Mouse (Mus musculus) layer of hippocampus, postnatal 25 days (tissue): Measurements from ENCODE around the gene Lrpap1. TPM values are rescaled to one million over a fixed set of nuclear protein-coding genes. Genes with fewer than 3 reads are reported as not detected.

Source experiments
- DNase-seq, 2 experiments: peaks; one replicate each; pipeline ENCODE4 v3.0.0; 2022; ENCODE audit warnings: mixed read lengths in 2 of 2, low spot score in 1 of 2; ENCODE audit errors: extremely low spot score in 1 of 2
- total RNA-seq, 2 experiments: library from RNA; stranded (reverse); gene quantifications; 2 replicates each; pipeline ENCODE4 v1.2.3; 2021

Lrpap1 gene
- total RNA-seq, 2 experiments from 2014 or later = 146 to 151 TPM

DNA sequence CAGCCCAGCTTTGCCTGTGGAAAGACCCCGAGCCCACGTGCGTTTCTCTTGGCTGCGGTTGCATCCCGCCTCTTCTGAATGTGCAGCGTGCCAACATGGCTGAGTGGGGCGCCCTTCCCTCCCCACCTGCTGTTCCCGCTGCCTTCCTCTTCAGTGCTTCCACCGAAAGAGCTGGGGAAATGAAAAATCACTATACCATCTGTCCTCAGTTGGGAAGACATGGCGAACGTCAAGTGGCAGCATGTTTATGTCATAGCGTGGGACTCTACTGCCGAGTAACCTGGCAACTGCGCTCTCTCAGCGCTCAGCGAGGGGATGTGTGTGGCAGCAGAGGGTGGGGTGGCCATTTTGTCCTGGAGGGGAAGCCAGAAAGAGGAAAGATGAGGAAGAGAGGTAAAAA, 23.6 kb upstream of the Lrpap1 start:
- no peak for DNase-seq

DNA sequence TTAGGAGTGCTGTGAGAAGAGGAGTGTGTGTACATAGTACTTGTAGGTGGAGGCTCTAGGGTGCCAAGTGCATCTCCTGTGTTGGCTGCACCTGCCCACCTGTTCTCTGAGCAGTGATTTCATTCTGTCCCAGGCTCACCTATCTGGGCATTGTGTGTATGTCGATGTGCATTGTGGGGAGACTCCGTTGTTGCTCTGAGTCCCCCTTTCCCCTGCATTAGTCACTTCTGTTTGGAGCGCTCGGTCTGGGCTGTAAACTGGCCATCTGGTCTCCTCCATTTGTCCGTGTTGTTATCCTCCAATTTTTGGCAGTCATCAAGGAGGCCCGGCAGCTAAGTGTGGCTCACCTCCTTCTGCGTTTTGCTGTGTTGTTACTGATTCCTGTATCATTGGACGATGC, 14.5 kb upstream of the Lrpap1 start:
- DNase-seq = no peak

DNA sequence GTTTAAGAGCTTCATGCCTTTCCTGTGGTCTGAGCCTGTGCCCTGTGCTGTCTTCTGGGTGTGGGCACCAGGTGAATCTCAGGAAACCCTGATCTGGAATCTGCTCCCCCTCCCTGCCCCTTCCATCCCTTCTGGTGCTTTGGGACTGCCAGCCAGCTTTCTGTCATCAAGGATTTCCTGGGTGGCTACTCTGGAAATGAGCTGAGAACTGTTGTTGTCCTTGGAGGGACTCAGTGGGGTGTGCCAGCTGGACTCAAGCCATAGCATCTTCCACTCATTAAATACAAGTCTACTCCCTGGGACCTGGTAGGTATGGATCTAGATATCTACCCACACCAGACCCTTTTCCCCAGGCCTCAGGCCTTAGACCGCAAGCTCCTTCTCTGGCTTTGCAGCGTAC, 12.9 kb upstream of the Lrpap1 start:
- no peak for DNase-seq

DNA sequence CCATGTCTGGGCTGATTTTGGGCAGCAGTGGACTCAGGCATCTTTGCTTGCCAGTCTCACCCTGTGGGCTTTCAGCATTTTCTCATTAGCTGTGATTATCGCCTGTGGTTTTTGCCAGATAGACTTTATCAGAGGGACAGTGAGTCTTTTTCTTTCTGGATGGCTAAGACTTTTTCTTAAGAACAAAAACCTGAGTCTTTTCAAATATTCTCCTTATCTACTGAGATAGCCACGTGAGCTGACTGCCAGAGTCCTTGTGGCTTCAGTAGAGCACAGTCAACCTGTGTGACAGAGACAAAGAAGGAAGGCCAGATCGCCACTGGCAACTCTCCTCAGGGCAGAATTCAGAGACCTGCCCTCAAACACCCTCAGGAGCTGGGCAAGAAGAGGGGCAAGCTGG, 12.1 kb upstream of the Lrpap1 start:
- no peak for DNase-seq

DNA sequence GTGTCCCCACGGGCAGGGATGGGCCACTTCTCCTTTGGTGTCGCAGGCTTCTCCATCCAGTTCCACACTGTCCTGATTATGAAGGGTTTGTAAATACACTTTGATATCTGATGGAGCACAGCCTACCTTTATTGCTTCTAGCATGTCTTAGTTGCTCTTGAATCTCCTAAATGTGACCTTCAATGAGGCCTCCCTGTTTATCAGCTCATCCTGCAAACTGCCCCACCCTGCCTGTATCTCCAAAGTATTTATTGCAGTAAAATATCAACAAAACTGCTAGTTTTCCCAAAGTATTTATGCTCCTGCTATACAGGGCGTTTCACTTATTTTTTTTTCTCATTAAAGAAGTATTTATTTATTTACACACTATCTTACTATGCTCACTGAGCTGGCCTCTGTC, 10.4 kb upstream of the Lrpap1 start:
- DNase-seq = no peak

DNA sequence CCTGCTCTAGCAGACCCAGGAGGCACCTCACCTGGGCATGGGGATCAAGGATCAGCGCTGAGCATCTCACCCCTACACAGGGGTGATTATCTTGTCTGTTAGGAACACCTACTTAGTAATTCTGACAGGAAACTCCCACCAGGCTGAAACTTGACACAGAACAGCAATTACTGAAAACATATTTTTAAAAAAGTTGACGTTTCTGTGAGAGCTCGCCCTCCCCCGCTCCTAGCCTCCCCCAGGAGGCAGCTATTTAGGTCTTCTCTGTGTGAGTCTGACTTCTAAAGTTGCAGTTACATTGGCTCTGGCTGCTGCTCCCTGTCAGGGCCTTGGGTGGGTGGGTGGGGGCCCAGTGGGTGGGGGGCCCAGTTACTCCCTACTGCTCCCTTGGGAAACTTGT, 6.9 kb upstream of the Lrpap1 start:
- no peak for DNase-seq

DNA sequence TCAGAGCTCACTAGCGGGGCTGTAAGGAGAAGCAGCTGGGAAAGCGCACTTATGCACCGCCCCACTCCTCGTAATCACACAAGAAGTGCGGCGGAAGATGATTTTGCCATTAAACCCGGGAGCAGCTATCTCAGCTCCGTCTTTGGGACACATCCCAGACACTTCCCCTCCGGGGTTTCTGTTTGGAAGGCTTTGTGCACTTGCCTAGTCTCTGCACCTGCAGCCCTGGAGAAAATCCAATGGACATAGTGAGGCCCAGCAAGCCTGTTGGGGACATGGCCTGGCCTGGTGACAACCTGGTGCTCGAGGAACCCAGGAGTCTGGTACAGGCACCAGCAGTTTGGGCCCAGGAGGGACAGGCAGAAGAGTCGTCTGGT, 344 bp upstream of the Lrpap1 start:
- DNase-seq = no peak

DNA sequence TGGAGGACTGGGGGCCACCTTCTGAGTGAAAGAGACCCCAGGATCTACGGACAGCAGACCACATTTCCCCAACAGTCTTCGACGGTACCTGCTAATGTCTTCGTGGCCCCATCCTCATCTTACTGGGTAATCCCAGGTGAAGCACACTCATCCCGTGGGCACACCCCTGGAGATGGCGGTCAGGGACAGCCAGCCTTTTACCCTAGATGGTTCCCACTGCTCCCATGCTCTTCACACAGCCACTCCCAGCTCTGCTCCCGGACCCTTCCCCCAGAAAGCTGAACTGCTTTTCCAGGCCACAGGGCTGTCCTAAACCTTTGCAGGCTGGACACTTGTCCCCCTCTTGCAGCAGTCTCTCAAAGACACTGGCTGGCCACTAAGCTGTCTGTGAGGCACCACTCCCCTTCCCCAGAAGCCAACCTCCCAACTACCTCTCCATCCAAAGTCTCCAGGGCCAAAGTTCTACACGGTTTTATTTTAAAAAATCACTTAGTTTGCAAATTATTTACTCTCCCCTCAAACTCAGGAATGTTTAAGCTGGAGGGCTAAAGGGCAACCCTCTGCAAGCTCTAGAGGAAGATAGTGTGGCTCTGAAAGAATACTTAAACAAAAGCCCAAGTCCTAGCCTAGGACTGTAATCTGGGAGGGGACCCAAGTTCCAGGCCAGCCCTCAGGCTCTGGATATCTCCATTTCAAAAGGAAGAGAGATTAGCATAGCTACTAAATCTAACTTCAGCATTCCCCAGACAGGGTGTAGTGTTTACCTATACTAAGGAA, 1.2 kb downstream of the Lrpap1 start:
- no peak for DNase-seq

DNA sequence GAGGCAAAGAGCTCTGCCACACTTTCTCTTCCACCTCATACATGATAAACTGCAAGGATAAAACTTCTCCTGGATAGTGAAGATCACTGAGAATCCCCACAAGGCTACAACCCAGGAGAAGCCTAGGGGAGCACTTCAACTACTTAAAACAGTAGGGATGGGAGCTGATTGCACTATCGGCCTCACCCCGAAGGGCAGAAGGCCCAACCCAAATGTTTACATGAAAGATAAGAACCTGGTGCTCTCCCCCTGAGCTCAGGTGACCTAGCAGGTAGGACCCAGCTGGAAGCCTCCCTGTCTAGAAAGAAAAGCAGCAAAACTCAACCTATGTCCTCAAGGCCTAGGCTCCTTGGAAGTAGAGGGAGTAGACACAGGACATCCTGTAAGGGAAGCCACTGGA, 2.0 kb downstream of the Lrpap1 start:
- no peak for DNase-seq

DNA sequence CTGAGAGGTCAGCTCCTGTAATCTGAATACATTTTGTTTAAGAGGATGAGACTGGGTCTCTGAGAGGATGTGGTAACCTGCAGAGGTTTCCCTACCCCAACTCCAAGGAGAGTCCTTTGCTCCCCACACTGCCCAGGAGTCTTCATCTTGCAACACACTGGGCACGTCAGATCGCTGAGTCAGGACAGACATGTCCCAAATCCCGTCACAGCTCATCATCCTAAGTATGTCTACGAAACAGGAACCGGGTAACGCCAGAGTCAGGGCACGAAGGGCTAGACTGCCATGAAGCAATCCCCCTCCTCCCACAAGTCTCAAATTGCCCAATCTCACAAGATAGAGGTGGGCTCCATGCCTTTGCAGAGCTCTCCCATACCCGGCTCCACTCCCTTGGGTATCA, 2.5 kb downstream of the Lrpap1 start:
- no peak for DNase-seq

DNA sequence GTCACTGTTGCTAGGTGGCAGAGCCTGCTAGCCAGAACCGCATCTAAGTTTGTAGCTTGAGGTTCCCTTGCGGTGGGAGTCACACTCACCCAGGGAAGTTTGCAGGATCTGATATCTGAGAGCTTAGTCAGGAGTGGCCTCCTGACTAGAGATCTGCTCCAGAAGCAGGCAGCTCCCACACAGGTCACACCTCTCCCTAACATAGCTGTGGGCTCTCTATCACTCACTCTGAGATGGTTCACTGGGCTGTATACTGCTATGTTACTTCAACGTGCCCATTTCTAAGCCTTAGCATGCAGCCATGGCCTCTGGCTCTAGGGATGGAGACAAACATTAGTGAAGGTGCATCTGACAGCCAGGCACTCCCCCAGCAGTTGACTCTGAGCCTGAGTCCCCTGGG, 13.9 kb downstream of the Lrpap1 start:
- DNase-seq = no peak

DNA sequence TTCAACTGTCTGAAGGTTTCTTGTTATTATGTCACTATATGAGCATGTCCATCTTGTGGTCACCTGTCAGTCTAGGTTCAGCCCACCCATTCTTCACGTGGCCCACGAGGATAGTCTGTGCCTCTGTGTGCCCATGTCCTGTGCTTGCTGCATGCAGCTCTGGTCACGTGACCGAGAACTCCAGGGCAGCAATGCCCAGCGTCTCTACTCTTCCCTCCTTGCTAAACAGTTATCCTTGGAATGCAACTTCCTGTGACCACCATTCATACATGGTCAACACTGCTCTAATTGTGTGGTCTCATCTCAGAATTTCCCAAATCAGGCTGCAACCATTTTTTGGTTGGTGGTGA, 16.0 kb downstream of the Lrpap1 start:
- DNase-seq = no peak

DNA sequence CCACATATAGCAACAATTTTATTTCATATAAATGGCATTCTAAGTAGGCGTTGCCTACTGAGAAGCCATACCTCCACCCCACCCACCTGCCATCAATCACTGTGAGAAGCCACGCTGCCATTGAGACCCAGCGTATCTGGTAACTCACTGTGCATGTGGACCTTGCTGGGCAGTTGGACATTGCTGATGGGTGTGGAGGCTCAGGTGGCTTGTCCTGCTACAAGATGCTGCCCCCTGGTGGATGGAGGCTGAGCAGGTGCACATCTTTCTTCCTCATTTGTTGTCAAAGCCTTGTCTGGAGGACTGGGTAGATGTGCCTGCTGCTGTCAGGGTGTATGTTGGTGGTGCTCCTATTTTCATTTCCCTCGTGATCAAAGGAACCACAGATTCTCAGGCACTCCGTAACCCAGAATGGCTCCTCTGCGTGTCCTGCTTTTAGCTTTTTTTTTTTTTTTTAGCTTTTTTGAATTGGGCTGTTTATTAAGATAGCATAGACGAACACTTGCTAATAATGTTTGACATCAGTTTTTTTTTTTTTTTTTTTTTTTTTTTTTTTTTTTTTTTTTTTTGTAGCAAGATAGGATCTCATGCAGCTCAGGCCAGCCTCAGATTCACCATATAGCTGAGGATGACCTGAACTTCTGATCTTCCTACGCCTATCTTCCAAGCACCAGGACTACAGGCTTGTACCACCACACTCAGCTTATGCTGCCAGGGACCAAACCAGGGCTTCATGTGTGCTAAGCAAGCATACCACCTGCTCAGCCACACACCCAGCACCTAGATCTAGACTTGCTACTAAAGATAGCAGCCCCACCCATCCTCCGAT, 16.6 kb downstream of the Lrpap1 start:
- peak; percentile 42 to 70 for DNase-seq

DNA sequence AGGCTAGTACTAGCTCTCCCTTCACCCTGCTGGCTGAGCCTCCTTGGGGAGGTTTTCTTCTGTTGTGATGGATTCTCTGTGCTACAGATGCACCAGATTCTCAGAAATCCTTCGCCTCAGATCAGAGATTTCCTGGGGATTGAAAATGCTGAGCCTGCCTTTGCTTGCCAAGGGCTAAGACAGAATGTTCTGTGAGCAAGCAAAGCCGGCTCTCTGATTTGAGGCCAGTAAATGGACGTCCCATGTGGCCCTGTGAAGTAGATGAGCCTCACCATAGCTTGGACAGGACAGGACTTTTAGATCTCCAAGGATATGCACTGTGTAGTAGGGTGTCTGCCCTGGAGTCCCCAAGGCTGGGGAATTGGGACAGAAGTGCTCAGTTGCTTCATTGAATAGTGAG, 20.7 kb downstream of the Lrpap1 start:
- no peak for DNase-seq

DNA sequence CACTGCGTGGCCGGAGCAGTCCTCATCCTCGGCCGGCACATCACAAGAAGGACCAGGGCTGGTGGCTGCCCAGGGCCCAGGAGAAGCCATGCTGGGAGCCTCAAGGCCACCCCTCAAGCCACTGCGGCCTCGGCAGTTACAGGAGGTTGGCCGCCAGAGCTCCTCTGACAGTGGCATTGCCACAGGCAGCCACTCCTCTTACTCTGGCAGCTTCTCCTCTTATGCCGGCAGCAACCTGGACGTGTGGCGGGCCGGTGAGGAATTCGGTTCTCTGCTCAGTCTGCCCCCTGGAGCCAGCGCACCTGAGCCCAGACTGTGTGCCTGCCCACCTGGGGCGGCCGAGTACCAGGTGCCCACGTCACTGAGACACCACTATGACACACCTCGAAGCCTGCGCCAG, 26.5 kb downstream of the Lrpap1 start:
- no peak for DNase-seq

DNA sequence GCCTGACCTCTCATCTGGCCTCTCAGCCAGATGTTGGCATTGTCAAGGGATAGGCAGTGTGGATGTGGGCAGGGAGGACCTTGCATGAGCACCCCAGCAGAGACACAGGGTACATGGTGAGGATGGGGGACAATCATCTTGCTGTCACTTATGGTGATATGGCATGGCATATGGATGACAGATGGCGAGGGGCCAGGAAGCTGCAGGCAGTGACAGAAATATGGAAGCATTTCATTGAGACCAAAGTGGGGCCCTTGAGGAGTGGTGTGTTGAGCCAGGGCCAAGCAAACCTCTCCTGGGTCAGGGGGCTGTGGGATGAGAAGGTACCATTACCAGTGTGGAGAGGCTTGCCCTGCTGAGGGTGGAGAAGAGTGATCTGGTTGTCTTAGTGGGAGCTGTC, 29.2 kb downstream of the Lrpap1 start:
- DNase-seq = no peak

DNA sequence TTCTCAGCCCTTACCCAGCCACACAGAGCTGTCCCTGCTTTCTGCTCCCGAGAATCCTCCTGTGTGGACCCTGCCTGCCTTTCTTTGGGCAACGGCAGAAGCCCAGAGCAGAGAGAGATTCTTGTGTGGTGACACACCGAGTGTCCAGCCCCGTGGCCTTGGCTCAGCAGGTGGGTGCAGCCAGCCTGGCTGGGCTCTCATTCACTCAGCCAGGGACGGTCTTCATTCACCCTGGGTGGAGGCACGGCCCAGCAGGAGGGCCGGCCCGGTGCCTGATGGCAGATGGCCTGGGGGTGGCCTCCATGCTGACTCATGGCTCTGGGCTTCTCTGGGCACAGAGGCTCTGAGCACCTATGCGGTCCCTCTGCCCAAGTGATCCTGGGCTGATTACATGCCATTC, 31.6 kb downstream of the Lrpap1 start:
- DNase-seq = no peak

DNA sequence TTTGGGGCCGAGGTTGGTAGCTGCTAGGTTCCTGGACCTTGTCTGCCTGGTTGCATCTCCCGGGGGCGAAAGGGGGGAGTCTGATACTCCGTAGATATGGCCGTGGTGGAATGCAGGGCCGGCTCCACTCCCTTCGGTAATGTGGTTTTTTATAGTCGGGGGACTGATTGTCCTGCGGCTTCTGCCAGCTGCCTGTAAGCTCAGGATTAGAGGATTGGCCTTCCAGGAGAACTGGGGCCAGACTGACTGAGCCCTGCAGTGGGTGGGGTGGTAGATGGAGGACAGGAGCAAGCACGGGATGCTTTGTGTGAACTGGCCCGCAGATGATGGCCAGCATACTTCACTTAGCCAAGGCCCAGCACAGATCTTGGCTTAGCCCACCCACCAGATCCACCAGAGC, 32.3 kb downstream of the Lrpap1 start:
- DNase-seq = no peak

DNA sequence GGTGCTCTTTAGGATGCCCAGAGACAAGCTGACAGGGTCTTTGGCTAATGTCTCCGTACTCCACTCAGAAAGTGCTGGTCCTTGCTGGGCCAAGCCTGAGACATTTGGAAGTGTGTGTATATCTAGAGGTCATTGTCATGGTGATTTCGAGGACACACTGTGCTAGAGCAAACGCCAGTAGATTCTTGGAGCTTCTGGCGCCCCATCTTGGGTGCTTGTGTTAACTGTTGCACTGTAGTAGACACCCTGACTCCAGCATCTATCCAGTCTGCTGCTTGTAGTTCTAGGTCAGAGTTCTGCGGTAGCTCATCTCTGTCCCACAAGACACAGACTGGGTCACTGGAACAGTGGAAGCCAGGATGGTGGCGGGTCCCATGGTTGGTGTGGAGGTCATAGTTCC, 33.7 kb downstream of the Lrpap1 start:
- no peak for DNase-seq

DNA sequence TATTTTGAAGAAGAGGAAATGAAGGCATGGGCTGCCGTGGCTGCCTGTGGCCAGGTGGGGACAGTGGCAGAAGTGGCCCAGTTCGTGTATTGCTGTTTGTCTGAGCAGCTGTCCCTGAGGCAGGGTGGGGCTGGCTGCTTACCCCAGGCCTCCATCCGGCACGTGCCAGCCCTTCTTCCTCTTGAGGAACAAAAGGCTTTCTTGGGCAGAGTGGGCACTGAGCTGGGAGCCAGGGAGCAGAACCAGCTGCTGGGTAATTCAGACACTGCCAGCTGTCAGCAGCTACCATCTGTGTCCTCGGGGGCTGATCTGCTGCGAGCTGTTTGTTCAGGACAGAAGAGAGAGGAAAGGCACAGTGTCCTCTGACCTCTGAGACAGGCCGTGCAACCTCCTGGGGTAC, 34.6 kb downstream of the Lrpap1 start:
- DNase-seq = no peak

DNA sequence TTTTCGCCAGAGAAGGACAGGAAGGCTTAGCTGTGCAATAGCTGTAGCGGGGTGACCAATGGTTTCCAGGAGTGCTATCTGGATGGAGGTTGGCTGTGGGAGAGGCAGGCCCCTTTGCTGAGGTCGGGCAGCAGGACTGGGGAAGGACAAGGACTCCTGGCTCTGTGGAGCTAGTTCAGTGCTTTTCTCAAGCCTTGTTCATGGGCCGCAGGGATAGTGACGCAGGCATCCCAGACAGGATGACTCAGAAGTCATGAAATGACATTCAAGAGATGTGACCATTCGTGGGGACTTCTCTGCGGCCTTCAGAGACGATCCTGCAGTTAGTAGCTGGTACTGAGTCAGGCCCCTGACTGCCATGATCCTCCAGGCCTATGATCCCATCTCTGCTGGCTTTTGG, 35.3 kb downstream of the Lrpap1 start:
- no peak for DNase-seq

DNA sequence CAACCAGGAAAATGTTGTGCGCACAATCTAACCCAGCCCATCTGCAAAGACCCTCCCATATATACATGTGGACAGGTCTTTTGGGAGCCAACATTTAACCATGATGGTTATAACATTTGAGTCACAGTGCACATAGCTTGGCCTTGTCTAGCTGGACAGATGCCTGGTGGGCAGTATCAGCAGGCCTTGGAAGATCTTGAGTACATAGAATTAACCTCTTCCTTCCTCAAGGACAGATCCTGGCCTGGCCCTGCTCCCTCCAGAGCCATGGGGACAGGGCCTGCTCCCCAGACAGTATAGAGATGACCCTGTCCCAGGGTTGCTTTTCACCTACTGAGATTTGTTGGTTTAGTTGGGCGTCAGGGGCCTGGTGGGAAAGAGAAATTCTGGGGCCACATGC, 35.7 kb downstream of the Lrpap1 start:
- DNase-seq = no peak
